Mouse (Mus musculus) T-helper 1 cell (primary cell): ENCODE measurements around the gene Upf1.

Source experiments
- in situ Hi-C: fragments of 300-600 bp; cut with MboI, MseI; formaldehyde crosslinking; loops from one replicate; pipeline ENCODE4 v1.15.1; 2025; ENCODE audit warnings: high pct_unique_total_duplicates

The Upf1 gene

DNA sequence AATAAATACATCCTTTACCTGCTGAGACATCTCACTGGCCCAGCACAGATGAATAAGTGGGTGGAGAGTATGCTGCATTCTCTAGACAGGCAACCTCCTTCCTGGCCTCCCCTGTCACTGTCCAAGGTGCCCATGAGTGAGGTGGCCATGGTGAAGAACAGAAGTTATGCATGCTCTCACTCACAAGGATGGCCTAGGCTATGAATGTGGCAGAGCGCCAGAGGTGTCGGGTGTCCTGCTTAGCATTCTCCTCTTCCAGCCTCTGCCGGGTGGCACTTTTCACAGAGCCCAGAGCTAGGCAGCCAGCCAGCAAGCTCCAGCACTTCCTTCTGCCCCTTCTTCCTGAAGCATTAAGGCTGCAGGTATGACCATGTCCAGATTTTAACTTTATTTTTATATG lies 6.3 kb upstream of the Upf1 start:
- in situ Hi-C loops = no loop called here

DNA sequence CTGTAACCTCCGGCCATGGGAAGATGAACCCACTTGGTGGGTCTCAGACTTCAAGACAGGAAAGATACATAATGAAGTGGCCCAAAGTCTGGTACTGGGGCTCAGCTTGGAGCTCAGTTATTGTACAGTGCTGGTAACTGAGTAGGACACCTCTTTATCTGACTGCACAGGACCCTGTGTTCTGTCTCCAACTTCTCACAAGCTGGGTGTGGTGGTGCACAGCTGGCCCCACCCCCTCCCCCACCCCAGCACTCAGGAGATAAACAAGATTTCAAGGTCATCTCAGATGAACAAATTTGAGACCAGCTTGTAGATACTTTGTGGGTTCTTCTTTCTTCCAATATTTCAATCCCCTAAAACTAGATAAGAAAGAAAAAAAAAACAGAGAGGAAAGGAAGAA lies 3.0 kb upstream of the Upf1 start:
- in situ Hi-C loops = no loop called here

- in situ Hi-C loops = no loop called here
Measured at GRCm38 (mm10) chr8:70354004-70354403, 926 bp upstream of the Upf1 start.

DNA sequence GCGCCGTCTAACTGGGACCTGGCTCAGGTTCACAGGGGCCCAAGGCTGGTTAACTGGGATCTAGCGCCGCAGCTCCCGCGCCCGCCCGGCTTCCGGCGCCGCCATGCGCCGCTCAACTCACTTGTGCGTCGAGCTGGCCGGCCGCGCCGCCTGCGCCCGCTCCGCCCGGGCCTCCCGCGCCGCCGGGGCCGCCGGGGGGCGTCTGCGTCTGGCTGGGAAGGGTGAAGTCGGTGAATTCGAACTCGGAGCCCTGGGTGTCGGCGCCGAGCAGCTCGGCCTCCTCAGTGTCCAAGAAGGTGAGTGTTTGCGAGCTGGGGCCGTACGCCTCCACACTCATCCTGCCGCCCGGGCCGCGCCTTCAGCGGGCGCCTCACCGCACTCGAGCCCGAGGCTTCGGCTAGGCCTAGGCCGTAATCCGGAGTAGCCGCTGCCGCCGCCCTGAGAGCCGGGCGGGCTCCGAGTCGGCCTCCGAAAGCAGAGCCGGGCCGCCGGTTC lies 374 bp downstream of the Upf1 start:
- in situ Hi-C loops = no loop called here

DNA sequence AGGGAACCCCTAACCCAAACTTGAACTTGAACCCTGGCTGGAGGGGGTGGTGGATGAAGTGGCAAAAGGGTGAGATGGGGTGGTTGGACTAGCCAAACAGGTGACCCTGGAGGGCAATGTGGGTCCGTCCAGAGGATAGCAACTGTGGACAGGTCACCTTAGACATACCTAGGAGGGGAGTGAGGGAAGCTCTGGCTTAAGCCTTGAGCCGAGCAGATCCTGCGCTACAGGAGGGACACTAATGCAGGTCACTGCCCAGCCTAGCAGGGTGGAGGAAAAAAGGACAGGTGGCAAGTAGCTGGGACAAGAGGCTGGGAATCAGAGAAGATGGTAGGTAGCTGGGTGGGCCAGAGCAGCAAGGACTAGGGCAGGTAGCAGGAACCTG lies 1.1 kb downstream of the Upf1 start:
- in situ Hi-C loops = no loop called here

DNA sequence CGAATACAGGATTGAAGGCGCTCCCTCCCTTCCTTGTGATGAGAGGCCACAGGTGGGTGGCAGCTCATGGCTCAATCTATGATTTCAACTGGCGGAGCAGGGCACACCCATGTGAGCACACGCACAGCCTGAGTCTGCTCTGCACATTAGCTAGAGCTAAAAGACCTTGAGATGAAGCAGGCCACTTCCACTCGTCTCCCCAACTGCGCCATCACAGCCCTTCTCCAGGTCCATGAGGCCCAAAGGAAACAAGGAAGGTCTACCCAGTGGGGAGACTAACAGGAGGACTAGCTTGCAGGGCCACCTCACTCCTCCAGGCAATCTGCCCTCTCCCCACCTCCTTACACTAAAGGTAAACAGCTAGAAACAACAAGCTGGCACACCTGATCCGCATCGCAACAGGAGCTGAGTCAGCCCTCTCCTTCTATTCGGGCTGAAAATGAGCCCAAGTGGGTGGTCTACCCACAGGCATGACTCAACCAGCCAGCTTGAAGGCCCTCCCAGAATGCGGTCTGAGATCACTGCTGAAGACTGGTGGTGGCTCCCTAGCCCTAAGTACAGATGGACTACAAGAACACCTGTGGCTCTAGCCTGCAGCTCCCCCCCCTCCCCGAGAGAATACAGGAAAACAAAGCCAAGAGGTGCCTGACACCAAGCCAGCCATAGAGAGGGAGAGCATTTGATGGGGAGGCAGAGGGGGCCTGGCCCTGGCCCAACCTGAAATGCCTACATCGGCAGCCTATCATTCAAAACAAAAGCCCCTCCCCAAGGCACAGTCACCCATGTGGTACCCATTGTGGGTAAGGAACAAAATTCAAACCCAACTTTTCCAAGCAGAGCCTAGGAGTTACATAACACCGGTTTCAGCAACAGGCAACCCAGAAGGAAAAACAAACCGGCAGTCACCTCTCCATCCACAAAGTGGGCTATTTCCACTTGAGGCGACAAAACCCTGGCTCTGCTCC lies 1.8 kb downstream of the Upf1 start:
- in situ Hi-C loops = no loop called here

DNA sequence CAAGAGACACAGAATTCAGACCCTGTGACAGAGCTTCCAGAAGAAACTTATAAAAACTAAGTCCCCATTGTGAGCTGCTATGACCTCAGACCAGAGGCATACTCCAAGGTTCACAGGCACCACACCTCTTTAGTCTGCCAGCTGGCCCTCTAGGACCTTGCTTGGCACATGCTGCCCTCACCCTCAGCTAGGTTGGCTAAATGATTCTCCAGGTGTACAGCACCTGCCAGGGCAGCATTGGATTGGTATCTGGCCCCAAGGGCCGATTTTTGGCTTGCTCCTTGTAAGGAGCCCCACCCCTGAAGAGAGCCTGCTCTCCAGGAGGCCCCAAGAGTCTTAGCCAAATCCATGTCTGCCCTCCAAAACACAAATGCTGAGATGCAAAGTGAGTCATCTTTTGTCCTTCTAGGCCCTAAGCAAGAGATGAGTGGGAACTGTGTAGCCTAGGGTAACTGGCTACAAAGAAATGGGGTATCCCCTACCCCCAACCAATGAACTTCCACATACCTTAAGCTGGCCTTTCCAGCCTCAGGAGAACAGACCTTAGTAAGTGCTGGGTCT lies 5.1 kb downstream of the Upf1 start:
- in situ Hi-C loops = no loop called here

DNA sequence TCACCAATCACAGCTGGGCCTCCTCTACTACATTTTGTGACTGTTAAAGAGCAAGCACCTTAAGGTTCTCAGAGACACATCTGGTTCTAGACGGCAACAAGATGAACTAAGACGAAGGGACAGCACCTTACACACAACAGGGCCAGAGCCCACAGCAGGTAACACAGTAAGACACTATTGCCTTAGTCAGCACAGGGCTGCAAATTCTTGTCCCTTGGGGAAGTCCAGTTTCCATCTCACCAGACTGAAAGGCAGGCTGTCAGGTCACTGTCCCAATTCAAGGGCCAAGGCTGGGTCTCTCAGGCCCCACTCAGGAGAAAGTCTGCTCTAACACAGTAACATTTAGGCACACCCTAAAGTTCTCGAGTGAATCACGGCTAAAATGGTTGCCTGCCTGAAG lies 5.6 kb downstream of the Upf1 start:
- in situ Hi-C loops = no loop called here

- in situ Hi-C loops = no loop called here
Measured at GRCm38 (mm10) chr8:70344279-70344678, 8.8 kb downstream of the Upf1 start.

DNA sequence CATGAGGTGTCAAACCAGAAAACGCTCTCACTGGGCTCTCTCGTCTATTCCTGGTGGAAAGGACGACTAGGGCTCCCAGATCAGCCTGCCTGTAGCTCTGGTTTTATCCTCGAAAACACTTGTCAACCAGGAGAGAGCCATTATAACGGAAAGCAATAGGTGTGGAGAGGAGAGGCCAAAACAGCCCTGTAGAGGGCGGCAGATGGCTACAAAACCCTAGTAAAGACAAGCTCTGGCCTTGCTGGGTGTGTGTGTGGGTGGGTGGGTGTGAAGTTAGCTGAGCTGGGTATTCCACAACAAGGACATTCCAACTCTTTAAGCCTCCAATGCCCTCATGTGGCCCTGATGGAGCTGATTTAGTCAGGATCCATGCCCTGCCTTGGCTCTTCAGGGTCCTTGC lies 9.4 kb downstream of the Upf1 start:
- in situ Hi-C loops = no loop called here

DNA sequence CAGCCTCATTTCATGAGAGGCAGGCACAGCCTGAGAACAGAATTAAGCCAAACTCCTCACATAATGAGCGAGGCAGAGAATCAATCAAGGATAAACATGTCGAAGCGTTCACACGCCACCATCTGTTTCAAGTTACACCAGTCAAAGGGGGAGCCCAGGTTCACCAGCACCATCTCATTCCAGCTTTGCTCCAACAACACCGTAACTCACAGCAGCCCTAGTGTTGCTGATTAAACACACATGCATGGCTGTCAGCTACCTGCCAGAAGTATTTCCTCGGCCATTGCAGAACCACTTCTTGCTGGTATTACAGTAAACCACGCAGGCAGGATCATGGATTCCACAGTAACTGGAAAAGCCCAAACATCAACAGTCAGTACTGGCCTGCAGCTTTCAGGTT lies 10.0 kb downstream of the Upf1 start:
- in situ Hi-C loops = no loop called here

DNA sequence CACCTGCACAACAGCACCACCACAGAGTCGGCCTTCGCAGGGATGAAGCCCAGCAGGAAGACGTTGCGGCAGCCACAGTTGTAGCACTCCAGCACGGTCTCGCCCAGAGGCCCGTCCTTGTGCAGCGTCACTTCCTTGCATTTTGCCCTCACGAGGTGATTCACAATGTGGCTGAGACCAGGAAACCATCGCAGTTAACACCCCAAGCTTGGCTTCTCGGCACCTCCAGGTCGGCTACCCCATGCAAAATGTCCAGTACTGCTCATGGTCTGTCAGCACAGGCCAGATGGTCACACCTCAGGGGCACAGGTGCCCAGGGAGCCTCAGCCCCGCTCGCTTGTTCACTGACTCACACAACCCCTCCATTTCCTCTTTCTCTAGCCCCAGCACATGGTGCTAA lies 11.1 kb downstream of the Upf1 start:
- in situ Hi-C loops = no loop called here

GRCm38 (mm10) chr8:70340659-70341058 lies 12.4 kb downstream of the Upf1 start:
- in situ Hi-C loops = no loop called here

DNA sequence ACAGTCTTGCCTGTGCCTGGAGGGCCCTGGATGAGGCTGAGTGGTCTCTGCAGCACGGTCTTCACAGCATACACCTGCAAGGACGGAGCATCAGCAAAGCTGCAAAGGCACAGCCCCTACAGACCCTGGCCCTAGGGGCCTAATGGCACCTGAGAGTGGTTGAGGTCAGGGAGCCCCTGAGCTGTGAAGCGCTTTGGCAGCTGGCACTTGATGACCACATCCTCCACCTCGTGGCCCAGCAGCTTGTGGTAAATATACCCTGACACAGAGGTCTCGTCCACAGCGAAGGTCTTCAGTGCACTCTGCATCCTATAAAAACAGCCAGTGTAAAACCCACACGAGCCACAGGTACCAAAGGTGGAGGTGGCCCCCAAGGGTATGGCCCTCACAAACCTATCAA lies 14.1 kb downstream of the Upf1 start:
- in situ Hi-C loops = no loop called here

- in situ Hi-C loops = no loop called here
Measured at GRCm38 (mm10) chr8:70332878-70333202, 20.2 kb downstream of the Upf1 start.

DNA sequence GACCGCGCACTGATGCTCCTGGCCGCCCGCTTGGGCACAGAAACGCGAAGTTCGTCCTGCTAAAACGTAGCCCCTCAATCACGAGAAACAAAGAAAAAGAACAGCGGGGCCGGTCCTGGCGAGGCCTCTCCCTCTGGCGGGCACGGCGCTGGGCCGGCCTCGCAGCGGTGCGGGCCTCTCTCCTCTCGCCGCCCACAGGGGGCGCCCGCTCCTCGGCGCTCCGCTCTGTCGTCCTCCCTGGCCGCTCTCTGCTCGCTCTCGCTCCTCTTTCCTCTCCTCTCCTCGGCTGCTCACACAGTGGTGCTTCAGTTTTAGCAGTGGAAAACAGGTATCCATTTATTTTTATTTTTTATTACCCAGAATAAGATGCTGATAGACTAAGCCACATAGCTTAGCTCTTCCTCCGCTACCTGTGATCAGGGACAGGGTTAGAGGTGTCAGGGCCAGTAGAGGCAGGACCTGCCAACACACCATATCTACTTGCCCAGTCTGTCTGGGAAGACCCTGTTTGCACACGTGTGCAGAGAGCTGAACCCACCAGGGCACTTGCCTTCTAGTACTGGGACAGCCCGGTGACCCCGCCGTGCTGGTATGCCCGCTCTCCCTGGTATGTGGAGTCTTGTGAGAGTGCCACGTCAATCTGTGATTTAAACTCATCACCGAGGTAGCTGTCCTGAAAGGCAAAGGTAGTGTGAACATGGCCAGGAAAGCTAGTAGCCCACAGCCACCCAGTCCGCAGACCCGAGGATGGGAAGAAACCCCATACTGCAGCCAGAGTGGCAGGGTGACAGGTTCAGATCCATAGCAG lies 20.8 kb downstream of the Upf1 start:
- in situ Hi-C loops = no loop called here

GRCm38 (mm10) chr8:70331526-70331925 lies 21.6 kb downstream of the Upf1 start:
- in situ Hi-C loops = no loop called here

DNA sequence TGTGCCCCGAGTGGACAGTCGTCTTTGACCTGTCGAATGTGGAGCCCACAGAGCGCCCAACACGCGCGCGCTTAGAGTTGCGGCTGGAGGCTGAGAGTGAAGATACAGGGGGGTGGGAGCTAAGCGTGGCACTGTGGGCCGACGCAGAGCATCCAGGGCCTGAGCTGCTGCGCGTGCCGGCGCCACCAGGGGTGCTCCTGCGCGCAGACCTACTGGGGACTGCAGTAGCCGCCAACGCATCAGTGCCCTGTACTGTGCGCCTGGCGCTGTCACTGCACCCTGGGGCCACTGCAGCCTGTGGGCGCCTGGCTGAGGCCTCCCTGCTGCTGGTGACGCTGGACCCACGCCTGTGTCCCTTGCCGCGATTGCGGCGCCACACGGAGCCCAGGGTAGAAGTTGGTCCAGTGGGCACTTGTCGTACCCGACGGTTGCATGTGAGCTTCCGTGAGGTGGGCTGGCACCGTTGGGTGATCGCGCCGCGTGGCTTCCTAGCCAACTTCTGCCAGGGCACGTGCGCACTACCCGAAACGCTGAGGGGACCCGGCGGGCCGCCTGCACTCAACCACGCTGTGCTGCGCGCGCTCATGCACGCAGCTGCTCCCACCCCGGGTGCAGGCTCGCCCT lies 22.2 kb downstream of the Upf1 start:
- in situ Hi-C loops = no loop called here

GRCm38 (mm10) chr8:70329835-70330740 lies 23.0 kb downstream of the Upf1 start:
- in situ Hi-C loops = no loop called here

DNA sequence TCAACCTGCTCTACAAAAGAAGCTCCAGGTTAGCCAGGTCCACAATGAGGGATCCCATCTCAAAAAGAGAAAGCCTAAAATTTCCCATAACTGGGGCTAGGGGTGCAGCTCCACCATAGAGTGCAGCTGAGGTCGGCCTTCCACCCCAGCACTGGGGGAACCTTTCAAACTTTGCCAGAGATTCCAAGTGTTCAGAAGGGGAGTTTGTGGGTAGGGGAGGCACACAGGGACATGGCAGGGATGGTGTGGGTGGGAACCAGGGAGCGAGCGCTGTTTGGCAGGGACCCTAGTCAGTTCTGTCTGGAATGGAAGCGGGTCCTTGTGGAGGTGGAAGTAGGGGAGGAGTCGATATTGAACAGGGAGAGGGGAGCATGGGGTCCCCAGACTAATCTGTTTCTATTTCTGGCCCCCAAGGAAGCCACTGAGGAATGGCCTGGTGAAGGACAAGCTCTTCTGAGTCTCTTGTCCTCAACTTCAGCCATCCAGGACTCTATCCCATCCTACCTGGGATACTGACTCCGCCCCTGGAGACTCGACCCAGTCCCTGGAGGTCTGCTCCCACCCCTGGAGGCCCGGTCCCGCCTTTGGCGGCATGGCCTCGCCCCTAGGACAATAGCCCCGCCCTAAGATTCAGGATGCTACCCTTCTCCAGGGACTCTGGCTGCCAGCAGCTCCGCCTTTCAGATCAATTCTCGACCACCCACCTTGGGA lies 23.8 kb downstream of the Upf1 start, which contains the start of gene Gdf1:
Gene Gdf1 (plus strand): TSS at position 694 of the 711 bp plus-strand sequence.
- in situ Hi-C loops = no loop called here
